Mouse (Mus musculus) left cerebral cortex, adult 2 months (tissue): ENCODE measurements around the gene Wdr63. TPM values are rescaled to one million over a fixed set of nuclear protein-coding genes. Genes with fewer than 3 reads are reported as not detected.

Experiments used
- DNase-seq, 2 experiments: peaks; one replicate each; pipeline ENCODE4 v3.0.0; 2021 to 2022; ENCODE audit warnings: low spot score in 2 of 2, mixed read lengths in 1 of 2; ENCODE audit errors: extremely low spot score in 1 of 2
- H3K27ac ChIP-seq: fragments of 200-600 bp; 2 replicates; pipeline ENCODE4 v1.8.1; 2022
- H3K4me3 ChIP-seq: fragments of 200-600 bp; 2 replicates; pipeline ENCODE4 v1.8.1; 2022
- CTCF ChIP-seq: fragments of 200-600 bp; IDR thresholded peaks from 2 replicates; pipeline ENCODE4 v1.8.1; 2022; ENCODE audit warnings: antibody characterized with exemption, mild to moderate bottlenecking, moderate library complexity
- intact Hi-C: fragments of 180-260 bp; cut with DNase I; formaldehyde crosslinking; loops from one replicate; pipeline ENCODE4 v1.15.1; 2025
- total RNA-seq, 2 experiments: library from RNA; stranded (reverse); gene quantifications; 2 replicates each; pipeline ENCODE4 v1.2.3; 2021

The Wdr63 gene
- total RNA-seq, 2 experiments from 2014 or later = 0.21 to 0.25 TPM

- Histone ChIP-seq H3K27ac (no peak overlapping the region), H3K4me3 (no peak overlapping the region)
- intact Hi-C loops = no loop called here
- no peak for TF ChIP-seq CTCF
- no peak for DNase-seq
Observed at GRCm38 (mm10) chr3:145992796-145993195, 115.1 kb downstream of the Wdr63 start.

- DNase-seq = no peak
- H3K27ac ChIP-seq = no peak overlapping the region
- H3K4me3 ChIP-seq = no peak overlapping the region
- intact Hi-C loops = no loop called here
- no peak for TF ChIP-seq CTCF
Observed at GRCm38 (mm10) chr3:145991976-145992730, 115.8 kb downstream of the Wdr63 start.

DNA sequence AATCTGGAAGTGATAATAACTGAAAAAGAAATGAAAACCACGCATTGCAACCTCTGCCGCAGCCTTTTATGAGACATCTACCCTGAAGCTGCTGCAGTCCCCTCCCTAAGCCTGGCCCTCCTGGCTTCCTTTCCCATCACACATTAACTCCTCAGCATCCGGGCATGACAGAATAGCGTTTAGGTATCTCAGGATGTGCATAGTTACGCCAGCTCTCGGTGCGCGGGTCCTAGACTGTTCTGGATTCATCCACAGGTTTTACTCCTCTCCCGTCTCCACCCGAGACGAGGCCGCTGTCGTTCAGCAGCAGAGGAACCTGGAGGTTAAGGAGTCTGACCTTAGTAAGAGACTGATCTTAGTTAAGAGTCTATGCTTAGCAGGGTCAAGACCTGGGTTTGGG lies 116.8 kb downstream of the Wdr63 start:
- no peak for DNase-seq
- no peak overlapping the region for H3K4me3 ChIP-seq
- no peak overlapping the region for H3K27ac ChIP-seq
- no peak for TF ChIP-seq CTCF
- intact Hi-C loops = no loop called here

Other genes with a start within 250 kb of the Wdr63 start
- 10 to 100 TPM; 15.2 TPM for gene Bcl10, start 185.3 kb downstream of the Wdr63 start, total RNA-seq
- 10 to 100 TPM; 35.8 to 37.5 TPM for gene 2410004B18Rik, start 170.1 kb downstream of the Wdr63 start, total RNA-seq
- 1 to 10 TPM; 2.8 to 3.4 TPM for gene Syde2, start 120.3 kb downstream of the Wdr63 start, total RNA-seq
- gene Mcoln3, start 9.3 kb upstream of the Wdr63 start, total RNA-seq = not detected
- not detected for gene Mcoln2, start 41.7 kb upstream of the Wdr63 start, total RNA-seq
- under 1 TPM; 0.27 to 0.49 TPM for gene Lpar3, start 112.8 kb upstream of the Wdr63 start, total RNA-seq